Mouse (Mus musculus): Measurements from ENCODE around the gene Gm21915. TPM values are rescaled to one million over a fixed set of nuclear protein-coding genes. Genes with fewer than 3 reads are reported as not detected.
A peak's percentile ranks its signal among the peaks of the same experiment; 100 is the strongest.

Gene Gm21915
- total RNA-seq, 2 experiments from 2014 or later = not detected

GRCm38 (mm10) chr9:40666190-40666803 lies 4.1 kb upstream of the Gm21915 start:
- DNase-seq = no peak

- DNase-seq = peak in 1 of 2 experiments; percentile 27
These were observed 1.0 kb downstream of the Gm21915 start for GRCm38 (mm10) chr9:40671323-40671930.

GRCm38 (mm10) chr9:40675203-40675958 lies 5.0 kb downstream of the Gm21915 start:
- peak; percentile 38 to 44 for DNase-seq

- no peak for DNase-seq
These were observed 8.2 kb downstream of the Gm21915 start for GRCm38 (mm10) chr9:40678653-40679052.

GRCm38 (mm10) chr9:40685801-40686420 lies 15.5 kb downstream of the Gm21915 start, which contains the start of gene Clmp:
Clmp (plus strand) TSS chr9:40685962.
- peak; percentile 33 to 39 for DNase-seq

GRCm38 (mm10) chr9:40686421-40686899 lies 16.0 kb downstream of the Gm21915 start:
- peak; percentile 48 to 66 for DNase-seq

GRCm38 (mm10) chr9:40687053-40687452 lies 16.6 kb downstream of the Gm21915 start:
- no peak for DNase-seq

GRCm38 (mm10) chr9:40687553-40687952 lies 17.1 kb downstream of the Gm21915 start:
- DNase-seq = no peak

- peak; percentile 59 to 67 for DNase-seq
These were observed 20.1 kb downstream of the Gm21915 start for GRCm38 (mm10) chr9:40690511-40690910.

- DNase-seq = no peak
These were observed 22.6 kb downstream of the Gm21915 start for GRCm38 (mm10) chr9:40693026-40693425.

GRCm38 (mm10) chr9:40693768-40694167 lies 23.4 kb downstream of the Gm21915 start:
- DNase-seq = no peak

GRCm38 (mm10) chr9:40694284-40694683 lies 23.9 kb downstream of the Gm21915 start:
- no peak for DNase-seq

GRCm38 (mm10) chr9:40696086-40696485 lies 25.7 kb downstream of the Gm21915 start:
- DNase-seq = no peak

- no peak for DNase-seq
These were observed 28.8 kb downstream of the Gm21915 start for GRCm38 (mm10) chr9:40699194-40699593.

GRCm38 (mm10) chr9:40700253-40700652 lies 29.8 kb downstream of the Gm21915 start:
- DNase-seq = no peak

GRCm38 (mm10) chr9:40704364-40705276 lies 34.2 kb downstream of the Gm21915 start:
- no peak for DNase-seq

- DNase-seq = no peak
These were observed 38.2 kb downstream of the Gm21915 start for GRCm38 (mm10) chr9:40708448-40709140.

- no peak for DNase-seq
These were observed 38.7 kb downstream of the Gm21915 start for GRCm38 (mm10) chr9:40709141-40709537.

GRCm38 (mm10) chr9:40709587-40709986 lies 39.2 kb downstream of the Gm21915 start:
- no peak for DNase-seq

GRCm38 (mm10) chr9:40709991-40710390 lies 39.6 kb downstream of the Gm21915 start:
- DNase-seq = peak in 1 of 2 experiments; percentile 40

- DNase-seq = no peak
These were observed 41.2 kb downstream of the Gm21915 start for GRCm38 (mm10) chr9:40711654-40712053.

Measured in heart, adult 18-20 months (tissue).